Mouse (Mus musculus) hindbrain, embryonic 11.5 days (tissue): Measurements from ENCODE around the gene Cybrd1. TPM values are rescaled to one million over a fixed set of nuclear protein-coding genes. Genes with fewer than 3 reads are reported as not detected.

Source experiments
- ATAC-seq: fragments of 200-750 bp; cut with Nextera tagmentation; 2 replicates; pipeline ENCODE4 v1.8.0; 2017; ENCODE audit warnings: mild to moderate bottlenecking, moderate TSS enrichment, moderate library complexity; ENCODE audit not compliant: low FRiP score
- DNase-seq: peaks from one replicate; pipeline ENCODE4 v3.0.0-alpha.2; 2015; ENCODE audit warnings: low spot score
- H3K27ac ChIP-seq: fragments of 300-500 bp; sonication (generic); 2 replicates; pipeline ENCODE4 v1.5.1; 2014; ENCODE audit warnings: mild to moderate bottlenecking, low read depth, low read length
- H3K27me3 ChIP-seq: fragments of 300-500 bp; sonication (generic); 2 replicates; pipeline ENCODE4 v1.6.1; 2014; ENCODE audit warnings: mild to moderate bottlenecking, low read length, moderate library complexity, mixed read lengths; ENCODE audit not compliant: control insufficient read depth, insufficient read depth
- H3K36me3 ChIP-seq: fragments of 300-500 bp; sonication (generic); 2 replicates; pipeline ENCODE4 v1.6.1; 2014; ENCODE audit warnings: mild to moderate bottlenecking, low read length, moderate library complexity, mixed read lengths; ENCODE audit not compliant: control insufficient read depth, insufficient read depth
- H3K4me1 ChIP-seq: fragments of 300-500 bp; sonication (generic); replicated peaks from 2 replicates; pipeline ENCODE4 v1.6.1; 2014; ENCODE audit warnings: low read length, mixed read lengths; ENCODE audit not compliant: control insufficient read depth, insufficient read depth
- H3K4me2 ChIP-seq: fragments of 300-500 bp; sonication (generic); replicated peaks from 2 replicates; pipeline ENCODE4 v1.6.1; 2014; ENCODE audit warnings: mild to moderate bottlenecking, low read depth, low read length
- H3K4me3 ChIP-seq: fragments of 300-500 bp; sonication (generic); 2 replicates; pipeline ENCODE4 v1.5.1; 2014; ENCODE audit warnings: low read depth, low read length
- H3K9ac ChIP-seq: fragments of 300-500 bp; sonication (generic); 2 replicates; pipeline ENCODE4 v1.6.1; 2014; ENCODE audit warnings: low read depth, low read length
- H3K9me3 ChIP-seq: fragments of 300-500 bp; sonication (generic); 2 replicates; pipeline ENCODE4 v1.6.1; 2016; ENCODE audit warnings: low read length; ENCODE audit not compliant: control insufficient read depth
- WGBS: fragments of 180-500 bp; shearing (Covaris S2); extraction: QIAGEN DNeasy Blood & Tissue Kit; methylation state at CpG from one replicate; pipeline ENCODE4 v1.1.7; 2014; 5-methylcytosine and 5-hydroxymethylcytosine counted together
- polyA plus RNA-seq: library from polyadenylated mRNA; unstranded; fragments of >200 nt; fragmentation: Nextera tagmentation; extraction: Ambion mirVana; gene quantifications from 2 replicates; pipeline ENCODE4 v1.2.1, GENCODE M21; 2014

Gene Cybrd1
- polyA plus RNA-seq, 1 experiment from 2014 or later: 0.34 TPM

- WGBS: 78% methylated on average over 3 of the region's 3 CpGs
- H3K9ac ChIP-seq: no peak overlapping the region
- no peak for DNase-seq
- no peaks in the 10 kb centered on the region for H3K36me3 ChIP-seq
- H3K9me3 ChIP-seq: no peaks in the 10 kb centered on the region
- no peak overlapping the region for H3K4me2 ChIP-seq
- H3K27ac ChIP-seq: no peak overlapping the region
- ATAC-seq: no peak
- no peaks in the 10 kb centered on the region for H3K27me3 ChIP-seq
- H3K4me3 ChIP-seq: no peak overlapping the region
- H3K4me1 ChIP-seq: no peaks in the 10 kb centered on the region
These were observed 55.3 kb downstream of the Cybrd1 start for GRCm38 (mm10) chr2:71173031-71173430.

- ATAC-seq (no peak), DNase-seq (no peak)
- Histone ChIP-seq H3K27me3 (no peaks in the 10 kb centered on the region), H3K4me3 (no peak overlapping the region), H3K4me1 (no peaks in the 10 kb centered on the region), H3K9me3 (no peaks in the 10 kb centered on the region), H3K36me3 (no peaks in the 10 kb centered on the region), H3K9ac (no peak overlapping the region), H3K27ac (no peak overlapping the region), H3K4me2 (no peak overlapping the region)
- WGBS: 68% methylated on average over 9 of the region's 9 CpGs
These were observed 58.9 kb downstream of the Cybrd1 start for GRCm38 (mm10) chr2:71176329-71177249.

- no peak overlapping the region for H3K4me3 ChIP-seq
- ATAC-seq: no peak
- H3K4me2 ChIP-seq: no peak overlapping the region
- DNase-seq: no peak
- 73% methylated on average over 1 of the region's 1 CpGs for WGBS
- no peaks in the 10 kb centered on the region for H3K4me1 ChIP-seq
- H3K9me3 ChIP-seq: no peaks in the 10 kb centered on the region
- H3K36me3 ChIP-seq: no peaks in the 10 kb centered on the region
- H3K27ac ChIP-seq: no peak overlapping the region
- H3K9ac ChIP-seq: no peak overlapping the region
- no peaks in the 10 kb centered on the region for H3K27me3 ChIP-seq
These were observed 59.5 kb downstream of the Cybrd1 start for GRCm38 (mm10) chr2:71177250-71177615.

GRCm38 (mm10) chr2:71177760-71178159, 60.0 kb downstream of the Cybrd1 start:
- Histone ChIP-seq H3K36me3 (no peaks in the 10 kb centered on the region), H3K27me3 (no peaks in the 10 kb centered on the region), H3K4me1 (no peaks in the 10 kb centered on the region), H3K27ac (no peak overlapping the region), H3K9ac (no peak overlapping the region), H3K4me3 (no peak overlapping the region), H3K4me2 (no peak overlapping the region), H3K9me3 (no peaks in the 10 kb centered on the region)
- no peak for DNase-seq
- 97% methylated on average over 1 of the region's 1 CpGs for WGBS
- ATAC-seq: no peak

GRCm38 (mm10) chr2:71179716-71180115, 62.0 kb downstream of the Cybrd1 start:
- Histone ChIP-seq H3K27ac (no peak overlapping the region), H3K4me1 (no peaks in the 10 kb centered on the region), H3K4me2 (no peak overlapping the region), H3K9me3 (no peaks in the 10 kb centered on the region), H3K9ac (no peak overlapping the region), H3K36me3 (no peaks in the 10 kb centered on the region), H3K27me3 (no peaks in the 10 kb centered on the region), H3K4me3 (no peak overlapping the region)
- WGBS: 91% methylated on average over 10 of the region's 10 CpGs
- DNase-seq (no peak), ATAC-seq (no peak)

- Histone ChIP-seq H3K36me3 (no peaks in the 10 kb centered on the region), H3K9me3 (no peaks in the 10 kb centered on the region), H3K4me2 (no peak overlapping the region), H3K27me3 (no peaks in the 10 kb centered on the region), H3K9ac (no peak overlapping the region), H3K27ac (no peak overlapping the region), H3K4me1 (no peaks in the 10 kb centered on the region), H3K4me3 (no peak overlapping the region)
- ATAC-seq (no peak), DNase-seq (no peak)
- 70% methylated on average over 8 of the region's 8 CpGs for WGBS
These were observed 63.0 kb downstream of the Cybrd1 start for GRCm38 (mm10) chr2:71180566-71181217.

- Histone ChIP-seq H3K9me3 (no peaks in the 10 kb centered on the region), H3K4me1 (no peaks in the 10 kb centered on the region), H3K9ac (no peak overlapping the region), H3K36me3 (no peaks in the 10 kb centered on the region), H3K4me2 (no peak overlapping the region), H3K4me3 (no peak overlapping the region), H3K27me3 (no peaks in the 10 kb centered on the region), H3K27ac (no peak overlapping the region)
- ATAC-seq: no peak
- DNase-seq: no peak
- WGBS: 61% methylated on average over 3 of the region's 3 CpGs
These were observed 70.2 kb downstream of the Cybrd1 start for GRCm38 (mm10) chr2:71187950-71188349.

GRCm38 (mm10) chr2:71188861-71189260, 71.1 kb downstream of the Cybrd1 start:
- H3K36me3 ChIP-seq: no peaks in the 10 kb centered on the region
- H3K4me3 ChIP-seq: no peak overlapping the region
- H3K9ac ChIP-seq: no peak overlapping the region
- H3K9me3 ChIP-seq: no peaks in the 10 kb centered on the region
- H3K4me2 ChIP-seq: no peak overlapping the region
- H3K4me1 ChIP-seq: no peaks in the 10 kb centered on the region
- no peak overlapping the region for H3K27ac ChIP-seq
- WGBS: 37% methylated on average over 2 of the region's 2 CpGs
- ATAC-seq: no peak
- no peaks in the 10 kb centered on the region for H3K27me3 ChIP-seq
- no peak for DNase-seq
